ENCODE assay signal across 20 mouse cellular contexts in the genomic region with DNA sequence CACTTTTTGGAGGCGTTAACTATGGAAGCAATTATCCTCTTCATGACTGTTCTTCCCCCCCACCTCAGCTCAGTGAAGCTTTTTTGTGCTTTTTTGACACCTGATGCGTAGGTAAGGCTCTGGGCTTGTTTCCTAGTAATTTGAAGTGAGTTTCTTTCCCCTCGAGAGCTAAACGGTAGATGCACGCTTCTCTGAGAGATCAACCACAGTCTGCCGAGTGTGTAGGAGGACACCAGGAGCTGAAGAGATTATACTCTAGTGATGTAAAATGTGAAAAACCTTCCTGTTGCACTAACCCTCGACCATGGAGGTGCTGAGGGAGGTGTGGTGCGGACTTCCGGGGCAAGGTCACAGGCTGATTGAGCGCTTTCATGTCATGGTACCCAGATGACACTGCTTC. TPM values are rescaled to one million over a fixed set of nuclear protein-coding genes. Genes with fewer than 3 reads are reported as not detected.
A peak's percentile ranks its signal among the peaks of the same experiment; 100 is the strongest.
DNase-seq lines count a peak whose midpoint lies in the region; ATAC-seq and TF ChIP-seq lines count a peak whose summit lies in the region.
"Had no signal": no experiment of that assay in that cellular context is flagged by ENCODE, and none has a peak within 500 bp of the region (broad histone marks: within the 10 kb centered on the region; RNA-seq: fewer than 3 reads in every experiment).

No protein-coding gene starts in this region.

- no peak overlapping the region for H3K9ac ChIP-seq in heart, postnatal 0 days (replicated peaks; ENCODE audit: low read depth, low read length)
- H3K9ac ChIP-seq in heart, adult 2 months (ENCODE audit: low read depth, low read length): no peak overlapping the region
- H3K9ac ChIP-seq in stomach, postnatal 0 days (ENCODE audit: low read length): no peak overlapping the region
- H3K9ac ChIP-seq: embryonic facial prominence, embryonic 13.5 days; hindbrain, embryonic 14.5 days; liver, embryonic 14.5 days; neural tube, embryonic 12.5 days had no signal

- TF ChIP-seq EP300 in heart, postnatal 0 days (IDR thresholded peaks at IDR 0.05; ENCODE audit: low read depth): no peak
- no peak for TF ChIP-seq EP300 in heart, adult 2 months (IDR thresholded peaks at IDR 0.05; ENCODE audit: insufficient read depth, low read depth, low read length)
- no peak for TF ChIP-seq EP300 in stomach, postnatal 0 days (optimal IDR thresholded peaks at IDR 0.05)

- 31% methylated on average over 10 of the region's 10 CpGs for WGBS in cerebellum, adult 2 months
- WGBS in heart, postnatal 0 days: 64% methylated on average over 10 of the region's 10 CpGs
- 74% methylated on average over 10 of the region's 10 CpGs for WGBS in heart, adult 2 months
- 84% methylated on average over 10 of the region's 10 CpGs for WGBS in stomach, postnatal 0 days

- no peak for ATAC-seq in heart, postnatal 0 days (ENCODE audit: insufficient read depth, low read depth)
- no peak for ATAC-seq in stomach, postnatal 0 days (ENCODE audit: low FRiP score, low TSS enrichment)

- H3K79me2 ChIP-seq in heart, adult 2 months (replicated peaks; ENCODE audit: control insufficient read depth, insufficient read depth, low read length): no peaks in the 10 kb centered on the region

- H3K4me2 ChIP-seq in heart, postnatal 0 days (ENCODE audit: low read depth, low read length): peak overlapping the region; percentile 25; the same call in 1 of the 2 replicates
- H3K4me2 ChIP-seq in stomach, postnatal 0 days (replicated peaks; ENCODE audit: low read depth): no peak overlapping the region
- H3K4me2 ChIP-seq: embryonic facial prominence, embryonic 13.5 days; hindbrain, embryonic 14.5 days; neural tube, embryonic 12.5 days had no signal

- H3K9me3 ChIP-seq in heart, postnatal 0 days (replicated peaks; ENCODE audit: control insufficient read depth, low read length): no peaks in the 10 kb centered on the region
- no peaks in the 10 kb centered on the region for H3K9me3 ChIP-seq in stomach, postnatal 0 days (ENCODE audit: control insufficient read depth, low read length)
- H3K9me3 ChIP-seq: embryonic facial prominence, embryonic 13.5 days; neural tube, embryonic 12.5 days had no signal

- TF ChIP-seq CTCF in cerebellum, adult 2 months (IDR thresholded peaks at IDR 0.05; ENCODE audit: borderline replicate concordance, insufficient read depth, low read depth, low read length): no peak
- TF ChIP-seq CTCF in heart, postnatal 0 days (IDR thresholded peaks at IDR 0.05; ENCODE audit: low read depth): no peak
- TF ChIP-seq CTCF in heart, adult 2 months (IDR thresholded peaks at IDR 0.05): no peak
- no peak for TF ChIP-seq CTCF in stomach, postnatal 0 days (IDR thresholded peaks at IDR 0.05; ENCODE audit: low read depth)

- no peaks in the 10 kb centered on the region for H3K27me3 ChIP-seq in cerebellum, adult 2 months (ENCODE audit: control insufficient read depth, insufficient read depth, low read length)
- H3K27me3 ChIP-seq in heart, postnatal 0 days (ENCODE audit: control insufficient read depth, insufficient read depth, low read length): no peaks in the 10 kb centered on the region
- H3K27me3 ChIP-seq in heart, adult 2 months (ENCODE audit: control insufficient read depth, insufficient read depth, low read length): no peaks in the 10 kb centered on the region
- no peaks in the 10 kb centered on the region for H3K27me3 ChIP-seq in stomach, postnatal 0 days (ENCODE audit: control insufficient read depth, insufficient read depth, low read length)
- H3K27me3 ChIP-seq: embryonic facial prominence, embryonic 13.5 days; neural tube, embryonic 12.5 days had no signal

- no peak for DNase-seq in cerebellum, adult 2 months
- no peak for DNase-seq in cerebellum, postnatal 10 days
- no peak for DNase-seq in heart, postnatal 0 days (ENCODE audit: low spot score)
- DNase-seq in heart, adult 2 months: no peak
- peak; percentile 68 to 77 for DNase-seq in right cerebral cortex, adult 2 months (ENCODE audit: low spot score in 2 of 2)
- DNase-seq in right cerebral cortex, postnatal 25 days: no peak
- peak; percentile 43 to 73 for DNase-seq in right cerebral cortex, postnatal 36 days (ENCODE audit: low spot score in 2 of 2)
- no peak for DNase-seq in stomach, postnatal 0 days (ENCODE audit: low spot score)
- DNase-seq: kidney, adult 2 months; kidney, postnatal 36 days had no signal

- H3K4me1 ChIP-seq in cerebellum, adult 2 months (ENCODE audit: control insufficient read depth, insufficient read depth, low read length): peaks cover 5% of the 10 kb centered on the region
- H3K4me1 ChIP-seq in heart, postnatal 0 days (ENCODE audit: control insufficient read depth, insufficient read depth): 0 out of 2 replicates have a peak, but pooled peaks cover 6% of the 10 kb centered on the region
- no peaks in the 10 kb centered on the region; the same call in 1 of the 2 replicates for H3K4me1 ChIP-seq in heart, adult 2 months (ENCODE audit: control insufficient read depth, insufficient read depth, low read length)
- no peaks in the 10 kb centered on the region for H3K4me1 ChIP-seq in stomach, postnatal 0 days (replicated peaks; ENCODE audit: control insufficient read depth, insufficient read depth)
- H3K4me1 ChIP-seq: embryonic facial prominence, embryonic 13.5 days; neural tube, embryonic 12.5 days had no signal

- H3K4me3 ChIP-seq in cerebellum, adult 2 months (replicated peaks; ENCODE audit: insufficient read depth, low read depth, low read length): no peak overlapping the region
- no peak overlapping the region for H3K4me3 ChIP-seq in heart, postnatal 0 days (ENCODE audit: low read depth, low read length)
- H3K4me3 ChIP-seq in heart, adult 2 months: no peak overlapping the region
- H3K4me3 ChIP-seq in stomach, postnatal 0 days (ENCODE audit: low read depth, low read length): no peak overlapping the region
- H3K4me3 ChIP-seq: embryonic facial prominence, embryonic 13.5 days; neural tube, embryonic 12.5 days had no signal

- intact Hi-C loops in heart, adult 2 months (cut with DNase I): no loop called here

- peak overlapping the region; percentile 59 for H3K27ac ChIP-seq in cerebellum, adult 2 months (ENCODE audit: insufficient read depth, low read length)
- 0 out of 2 replicates have a peak overlapping the region, but pooled peaks have one; percentile 19 for H3K27ac ChIP-seq in heart, postnatal 0 days (ENCODE audit: low read depth)
- no peak overlapping the region for H3K27ac ChIP-seq in heart, adult 2 months
- H3K27ac ChIP-seq in stomach, postnatal 0 days (replicated peaks): no peak overlapping the region
- H3K27ac ChIP-seq: embryonic facial prominence, embryonic 13.5 days; hindbrain, embryonic 14.5 days; liver, embryonic 14.5 days; neural tube, embryonic 12.5 days had no signal

- H3K36me3 ChIP-seq in heart, postnatal 0 days (replicated peaks; ENCODE audit: control insufficient read depth, insufficient read depth, low read length): no peaks in the 10 kb centered on the region
- no peaks in the 10 kb centered on the region for H3K36me3 ChIP-seq in heart, adult 2 months (ENCODE audit: control insufficient read depth, insufficient read depth, low read length)
- no peaks in the 10 kb centered on the region for H3K36me3 ChIP-seq in stomach, postnatal 0 days (ENCODE audit: control insufficient read depth, insufficient read depth, low read length)
- H3K36me3 ChIP-seq: embryonic facial prominence, embryonic 13.5 days; neural tube, embryonic 12.5 days had no signal

- no peak for TF ChIP-seq POLR2A in cerebellum, adult 2 months (IDR thresholded peaks at IDR 0.05; ENCODE audit: borderline replicate concordance, insufficient read depth, low read length)
- no peak for TF ChIP-seq POLR2A in heart, adult 2 months (IDR thresholded peaks at IDR 0.05; ENCODE audit: insufficient read depth, low read depth, low read length)

RNA-seq across cellular contexts. Expression of a gene that starts 4.7 kb away (rescaled TPM):
- polyA plus RNA-seq in cerebellum, adult 2 months (2012; rRNA removed): not detected in 2 replicates
- total RNA-seq in heart, postnatal 0 days (2014; rRNA removed; ENCODE audit: low replicate concordance): not detected in 2 replicates
- not detected in 2 replicates for polyA plus RNA-seq in heart, postnatal 0 days (2015; fragmentation: Nextera tagmentation; extraction: Ambion mirVana)
- not detected for total RNA-seq in heart, adult 2 months (2021)
- not detected in 2 replicates for polyA plus RNA-seq in heart, adult 2 months (2012; rRNA removed)
- polyA plus RNA-seq in stomach, postnatal 0 days (2015; fragmentation: Nextera tagmentation; extraction: Ambion mirVana): not detected in 2 replicates
- total RNA-seq: gastrocnemius, adult 18-20 months; heart, adult 18-20 months; megakaryocyte-erythroid progenitor cell, adult 5-6 weeks; midbrain, postnatal 0 days had no signal
- polyA plus RNA-seq: hindbrain, embryonic 14.5 days; kidney, adult 2 months; limb, embryonic 11.5 days; midbrain, postnatal 0 days; neural tube, embryonic 12.5 days; urinary bladder, adult 2 months had no signal

RNA-seq across cellular contexts. Expression of a gene that starts 31.0 kb away (rescaled TPM):
- not detected in 2 replicates for polyA plus RNA-seq in cerebellum, adult 2 months (2012; rRNA removed)
- total RNA-seq in heart, postnatal 0 days (2014; rRNA removed; ENCODE audit: low replicate concordance): not detected in 2 replicates
- 0.22 TPM in 1 of 2 replicates, not detected in the other for polyA plus RNA-seq in heart, postnatal 0 days (2015; fragmentation: Nextera tagmentation; extraction: Ambion mirVana)
- total RNA-seq in heart, adult 2 months (2021): not detected
- polyA plus RNA-seq in heart, adult 2 months (2012; rRNA removed): 0.09 and 0.16 TPM in 2 replicates
- not detected in 2 replicates for polyA plus RNA-seq in stomach, postnatal 0 days (2015; fragmentation: Nextera tagmentation; extraction: Ambion mirVana)
- total RNA-seq: gastrocnemius, adult 18-20 months; heart, adult 18-20 months; megakaryocyte-erythroid progenitor cell, adult 5-6 weeks; midbrain, postnatal 0 days had no signal
- polyA plus RNA-seq: hindbrain, embryonic 14.5 days; kidney, adult 2 months; limb, embryonic 11.5 days; liver, embryonic 14.5 days; midbrain, postnatal 0 days; neural tube, embryonic 12.5 days had no signal

RNA-seq across cellular contexts. Expression of a gene that starts 49.9 kb away (rescaled TPM):
- 0.13 and 0.35 TPM in 2 replicates for polyA plus RNA-seq in cerebellum, adult 2 months (2012; rRNA removed)
- 1.6 and 4.5 TPM in 2 replicates for total RNA-seq in heart, postnatal 0 days (2014; rRNA removed; ENCODE audit: low replicate concordance)
- polyA plus RNA-seq in heart, postnatal 0 days (2015; fragmentation: Nextera tagmentation; extraction: Ambion mirVana): 0.05 and 0.10 TPM in 2 replicates
- total RNA-seq in heart, adult 2 months (2021): not detected
- 0.50 TPM in 1 of 2 replicates, not detected in the other for polyA plus RNA-seq in heart, adult 2 months (2012; rRNA removed)
- 0.25 and 0.29 TPM in 2 replicates for polyA plus RNA-seq in stomach, postnatal 0 days (2015; fragmentation: Nextera tagmentation; extraction: Ambion mirVana)
- total RNA-seq: heart, adult 18-20 months; megakaryocyte-erythroid progenitor cell, adult 5-6 weeks; midbrain, postnatal 0 days had no signal
- polyA plus RNA-seq: hindbrain, embryonic 14.5 days; kidney, adult 2 months; limb, embryonic 11.5 days; neural tube, embryonic 12.5 days; urinary bladder, adult 2 months had no signal

Comparison
In these comparisons a context has a peak if more than half of its experiments do, and no peak if none do; other contexts are left out.
1. DNase-seq: peak in right cerebral cortex, adult 2 months (2 of 2) and right cerebral cortex, postnatal 36 days (2 of 2); none in cerebellum, adult 2 months (0 of 2), cerebellum, postnatal 10 days (0 of 2), heart, postnatal 0 days (single experiment), heart, adult 2 months (0 of 2), right cerebral cortex, postnatal 25 days (single experiment) and stomach, postnatal 0 days (single experiment).
2. H3K27ac ChIP-seq: peak in cerebellum, adult 2 months (single experiment) and heart, postnatal 0 days (single experiment); none in heart, adult 2 months (single experiment) and stomach, postnatal 0 days (single experiment).